Mouse (Mus musculus): ENCODE measurements around the gene Clspn.

Gene Clspn

GRCm38 (mm10) chr4:126554462-126554861 is 2.3 kb upstream of the Clspn start:
- peak; percentile 67 for DNase-seq (ENCODE audit: low read depth, low spot score)

- DNase-seq (ENCODE audit: low read depth, low spot score): no peak
Measured at GRCm38 (mm10) chr4:126563798-126564197, 7.1 kb downstream of the Clspn start.

- DNase-seq (ENCODE audit: low read depth, low spot score): no peak
Measured at GRCm38 (mm10) chr4:126567243-126567642, 10.5 kb downstream of the Clspn start.

GRCm38 (mm10) chr4:126569783-126570182 is 13.0 kb downstream of the Clspn start:
- no peak for DNase-seq (ENCODE audit: low read depth, low spot score)

GRCm38 (mm10) chr4:126576281-126576680 is 19.5 kb downstream of the Clspn start:
- DNase-seq (ENCODE audit: low read depth, low spot score): no peak

GRCm38 (mm10) chr4:126577920-126578319 is 21.2 kb downstream of the Clspn start:
- DNase-seq (ENCODE audit: low read depth, low spot score): no peak

- no peak for DNase-seq (ENCODE audit: low read depth, low spot score)
Measured at GRCm38 (mm10) chr4:126579077-126579476, 22.3 kb downstream of the Clspn start.

- no peak for DNase-seq (ENCODE audit: low read depth, low spot score)
Measured at GRCm38 (mm10) chr4:126585739-126586138, 29.0 kb downstream of the Clspn start.

- no peak for DNase-seq (ENCODE audit: low read depth, low spot score)
Measured at GRCm38 (mm10) chr4:126592039-126592438, 35.3 kb downstream of the Clspn start.

GRCm38 (mm10) chr4:126599971-126600754 is 43.4 kb downstream of the Clspn start:
- DNase-seq (ENCODE audit: low read depth, low spot score): peak; percentile 65

GRCm38 (mm10) chr4:126601597-126602444 is 45.1 kb downstream of the Clspn start:
- DNase-seq (ENCODE audit: low read depth, low spot score): peak; percentile 57

- no peak for DNase-seq (ENCODE audit: low read depth, low spot score)
Measured at GRCm38 (mm10) chr4:126602445-126602762, 45.7 kb downstream of the Clspn start.

- DNase-seq (ENCODE audit: low read depth, low spot score): no peak
Measured at GRCm38 (mm10) chr4:126604141-126604540, 47.4 kb downstream of the Clspn start.

- DNase-seq (ENCODE audit: low read depth, low spot score): no peak
Measured at GRCm38 (mm10) chr4:126605751-126606150, 49.0 kb downstream of the Clspn start.

GRCm38 (mm10) chr4:126609606-126610181 is 53.0 kb downstream of the Clspn start, which contains the start of gene 5730409E04Rik:
5730409E04Rik (plus strand) TSS chr4:126609818.
- peak; percentile 73 for DNase-seq (ENCODE audit: low read depth, low spot score)

GRCm38 (mm10) chr4:126611991-126612390 is 55.3 kb downstream of the Clspn start:
- DNase-seq (ENCODE audit: low read depth, low spot score): no peak

GRCm38 (mm10) chr4:126616312-126616711 is 59.6 kb downstream of the Clspn start:
- peak; percentile 50 for DNase-seq (ENCODE audit: low read depth, low spot score)

- no peak for DNase-seq (ENCODE audit: low read depth, low spot score)
Measured at GRCm38 (mm10) chr4:126619691-126620330, 63.1 kb downstream of the Clspn start.

- DNase-seq (ENCODE audit: low read depth, low spot score): no peak
Measured at GRCm38 (mm10) chr4:126620349-126620874, 63.7 kb downstream of the Clspn start.

GRCm38 (mm10) chr4:126627021-126627681 is 70.4 kb downstream of the Clspn start:
- peak; percentile 65 for DNase-seq (ENCODE audit: low read depth, low spot score)

GRCm38 (mm10) chr4:126631922-126632321 is 75.2 kb downstream of the Clspn start:
- no peak for DNase-seq (ENCODE audit: low read depth, low spot score)
